Mouse (Mus musculus) G1E (cell line): ENCODE results near the gene Kdm1a.

ENCODE experiments used
- CTCF ChIP-seq: IDR thresholded peaks from 2 replicates; pipeline ENCODE4 v1.5.1; 2012; ENCODE audit warnings: low read depth, low read length, inconsistent platforms, mixed read lengths
- GATA1 ChIP-seq: IDR thresholded peaks from 2 replicates; pipeline ENCODE4 v1.6.1; 2012; ENCODE audit warnings: borderline replicate concordance, low read length, inconsistent platforms, mixed read lengths
- GATA2 ChIP-seq: IDR thresholded peaks from 2 replicates; pipeline ENCODE4 v1.6.1; 2012; ENCODE audit warnings: low read depth, low read length, inconsistent platforms, borderline replicate concordance
- POLR2AphosphoS5 ChIP-seq: IDR thresholded peaks from 2 replicates; pipeline ENCODE4 v1.6.1; 2012; ENCODE audit warnings: low read depth, low read length, inconsistent platforms; ENCODE audit not compliant: insufficient replicate concordance
- TAL1 ChIP-seq: conservative IDR thresholded peaks from 2 replicates; pipeline ENCODE4 v1.6.1; 2012; ENCODE audit warnings: low read depth, low read length, inconsistent platforms, mixed read lengths

- TF ChIP-seq CTCF, result no peak
- no peak for TF ChIP-seq GATA1
- no peak for TF ChIP-seq TAL1
- no peak for TF ChIP-seq GATA2
- TF ChIP-seq POLR2AphosphoS5, result no peak
Observed at GRCm38 (mm10) chr4:136553108-136553507, 49.4 kb downstream of the Kdm1a start.
